Mouse (Mus musculus) B cell, adult 2 months (primary cell): ENCODE data around the gene Tsr2.

ENCODE experiments used
- DNase-seq, 2 experiments: peaks; one replicate each; pipeline ENCODE4 v3.0.0; 2022

Gene Tsr2

GRCm38 (mm10) chrX:151046321-151046720 is 50.0 kb downstream of the Tsr2 start:
- DNase-seq: no peak

GRCm38 (mm10) chrX:151045850-151046249 is 50.5 kb downstream of the Tsr2 start, which contains the start of gene Fgd1:
TSS of gene Fgd1 (plus strand) at chrX:151046150.
- no peak for DNase-seq

- DNase-seq: no peak
Measured at GRCm38 (mm10) chrX:151041223-151041622, 55.1 kb downstream of the Tsr2 start.
